Mouse (Mus musculus): ENCODE measurements around the gene B4galt1.
A peak's percentile ranks its signal among the peaks of the same experiment; 100 is the strongest.

Gene B4galt1

GRCm38 (mm10) chr4:40870206-40870605, 16.4 kb upstream of the B4galt1 start:
- DNase-seq (ENCODE audit: low spot score in 2 of 2): no peak

GRCm38 (mm10) chr4:40868554-40869232, 14.9 kb upstream of the B4galt1 start:
- peak in 1 of 2 experiments; percentile 81 for DNase-seq (ENCODE audit: low spot score in 2 of 2)

GRCm38 (mm10) chr4:40864361-40864760, 10.6 kb upstream of the B4galt1 start:
- no peak for DNase-seq (ENCODE audit: low spot score in 2 of 2)

- no peak for DNase-seq (ENCODE audit: low spot score in 2 of 2)
Measured at GRCm38 (mm10) chr4:40863340-40863739, 9.5 kb upstream of the B4galt1 start.

- no peak for DNase-seq (ENCODE audit: low spot score in 2 of 2)
Measured at GRCm38 (mm10) chr4:40861131-40861530, 7.3 kb upstream of the B4galt1 start.

GRCm38 (mm10) chr4:40857824-40858346, 4.1 kb upstream of the B4galt1 start:
- no peak for DNase-seq (ENCODE audit: low spot score in 2 of 2)

- DNase-seq (ENCODE audit: low spot score in 2 of 2): no peak
Measured at GRCm38 (mm10) chr4:40856571-40856970, 2.8 kb upstream of the B4galt1 start.

GRCm38 (mm10) chr4:40854387-40854933, 655 bp upstream of the B4galt1 start:
- DNase-seq (ENCODE audit: low spot score in 2 of 2): no peak

- peak in 1 of 2 experiments; percentile 53 for DNase-seq (ENCODE audit: low spot score in 2 of 2)
Measured at GRCm38 (mm10) chr4:40852861-40853564, 792 bp downstream of the B4galt1 start.

- DNase-seq (ENCODE audit: low spot score in 2 of 2): no peak
Measured at GRCm38 (mm10) chr4:40852249-40852781, 1.5 kb downstream of the B4galt1 start.

- no peak for DNase-seq (ENCODE audit: low spot score in 2 of 2)
Measured at GRCm38 (mm10) chr4:40851763-40852248, 2.0 kb downstream of the B4galt1 start.

- no peak for DNase-seq (ENCODE audit: low spot score in 2 of 2)
Measured at GRCm38 (mm10) chr4:40851031-40851762, 2.6 kb downstream of the B4galt1 start.

GRCm38 (mm10) chr4:40850582-40850981, 3.2 kb downstream of the B4galt1 start:
- no peak for DNase-seq (ENCODE audit: low spot score in 2 of 2)

GRCm38 (mm10) chr4:40849518-40849917, 4.3 kb downstream of the B4galt1 start:
- no peak for DNase-seq (ENCODE audit: low spot score in 2 of 2)

- DNase-seq (ENCODE audit: low spot score in 2 of 2): no peak
Measured at GRCm38 (mm10) chr4:40848246-40848645, 5.6 kb downstream of the B4galt1 start.

GRCm38 (mm10) chr4:40847160-40847559, 6.6 kb downstream of the B4galt1 start:
- no peak for DNase-seq (ENCODE audit: low spot score in 2 of 2)

- peak; percentile 39 to 72 for DNase-seq (ENCODE audit: low spot score in 2 of 2)
Measured at GRCm38 (mm10) chr4:40846143-40846931, 7.5 kb downstream of the B4galt1 start.

GRCm38 (mm10) chr4:40844811-40845751, 8.7 kb downstream of the B4galt1 start:
- peak in 1 of 2 experiments; percentile 37 for DNase-seq (ENCODE audit: low spot score in 2 of 2)

GRCm38 (mm10) chr4:40844251-40844721, 9.5 kb downstream of the B4galt1 start:
- no peak for DNase-seq (ENCODE audit: low spot score in 2 of 2)
